Mouse (Mus musculus) heart, embryonic 13.5 days (tissue): Measurements from ENCODE around the gene Vps36. TPM values are rescaled to one million over a fixed set of nuclear protein-coding genes. Genes with fewer than 3 reads are reported as not detected.

ENCODE experiments used
- ATAC-seq: fragments of 200-750 bp; cut with Nextera tagmentation; 2 replicates; pipeline ENCODE4 v1.8.0; 2017; ENCODE audit warnings: moderate TSS enrichment; ENCODE audit not compliant: insufficient number of reproducible peaks, low FRiP score, low TSS enrichment; ENCODE audit errors: extremely low read depth
- H3K27ac ChIP-seq: fragments of 300-500 bp; sonication (generic); replicated peaks from 2 replicates; pipeline ENCODE4 v1.5.1; 2015; ENCODE audit warnings: moderate library complexity, mild to moderate bottlenecking, inconsistent platforms
- H3K27me3 ChIP-seq: fragments of 300-500 bp; sonication (generic); replicated peaks from 2 replicates; pipeline ENCODE4 v1.6.1; 2015; ENCODE audit warnings: mild to moderate bottlenecking, inconsistent platforms
- H3K36me3 ChIP-seq: fragments of 300-500 bp; sonication (generic); 2 replicates; pipeline ENCODE4 v1.6.1; 2015; ENCODE audit warnings: mild to moderate bottlenecking, inconsistent platforms
- H3K4me1 ChIP-seq: fragments of 300-500 bp; sonication (generic); 2 replicates; pipeline ENCODE4 v1.6.1; 2015; ENCODE audit warnings: inconsistent platforms
- H3K4me2 ChIP-seq: fragments of 300-500 bp; sonication (generic); 2 replicates; pipeline ENCODE4 v1.6.1; 2015; ENCODE audit warnings: inconsistent platforms, mild to moderate bottlenecking, moderate library complexity
- H3K4me3 ChIP-seq: fragments of 300-500 bp; sonication (generic); 2 replicates; pipeline ENCODE4 v1.5.1; 2015; ENCODE audit warnings: moderate library complexity, mild to moderate bottlenecking, inconsistent platforms
- H3K9ac ChIP-seq: fragments of 300-500 bp; sonication (generic); 2 replicates; pipeline ENCODE4 v1.6.1; 2015; ENCODE audit warnings: inconsistent platforms, mild to moderate bottlenecking, moderate library complexity
- H3K9me3 ChIP-seq: fragments of 300-500 bp; sonication (generic); 2 replicates; pipeline ENCODE4 v1.6.1; 2016; ENCODE audit warnings: inconsistent platforms
- WGBS: fragments of 180-500 bp; shearing (Covaris S2); methylation state at CpG from one replicate; pipeline ENCODE4 v1.1.7; 2015; ENCODE audit warnings: mixed read lengths; 5-methylcytosine and 5-hydroxymethylcytosine counted together
- polyA plus RNA-seq: library from polyadenylated mRNA; unstranded; fragments of >200 nt; fragmentation: Nextera tagmentation; extraction: Ambion mirVana; gene quantifications from 2 replicates; pipeline ENCODE4 v1.2.1, GENCODE M21; 2015

The Vps36 gene
- polyA plus RNA-seq, 1 experiment from 2014 or later, result 22.6 TPM

DNA sequence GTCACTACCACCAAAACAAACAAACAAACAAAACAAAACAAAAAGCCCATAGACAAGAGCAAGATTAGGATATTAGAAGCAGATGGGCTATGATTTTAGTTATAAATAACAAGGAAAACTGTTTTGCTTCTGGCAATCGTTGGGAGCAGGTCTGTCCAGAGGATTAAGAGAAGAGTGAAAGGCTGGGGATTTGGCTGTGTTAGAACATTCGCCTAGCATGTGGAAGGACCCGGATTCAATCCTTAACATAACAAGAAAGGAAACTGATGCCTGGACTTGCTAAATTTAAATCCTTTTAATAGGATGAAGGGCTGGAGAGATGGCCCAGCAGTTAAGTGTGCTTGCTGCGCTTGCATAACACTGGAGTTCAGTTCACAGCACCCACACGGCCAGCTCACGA, 71.7 kb downstream of the Vps36 start:
- ATAC-seq, result no peak
- H3K4me2 ChIP-seq, result no peak overlapping the region
- no peak overlapping the region for H3K4me3 ChIP-seq
- H3K27me3 ChIP-seq, result no peaks in the 10 kb centered on the region
- no peak overlapping the region for H3K27ac ChIP-seq
- H3K9ac ChIP-seq, result no peak overlapping the region
- WGBS, result 73% methylated on average over 6 of the region's 6 CpGs
- no peaks in the 10 kb centered on the region for H3K9me3 ChIP-seq
- H3K4me1 ChIP-seq, result peaks cover 6% of the 10 kb centered on the region
- H3K36me3 ChIP-seq, result no peaks in the 10 kb centered on the region

GRCm38 (mm10) chr8:22264787-22265186, 72.2 kb downstream of the Vps36 start:
- no peak overlapping the region for H3K27ac ChIP-seq
- no peak overlapping the region for H3K4me2 ChIP-seq
- no peak for ATAC-seq
- no peak overlapping the region for H3K4me3 ChIP-seq
- no peaks in the 10 kb centered on the region for H3K36me3 ChIP-seq
- H3K9me3 ChIP-seq, result no peaks in the 10 kb centered on the region
- no peak overlapping the region for H3K9ac ChIP-seq
- no peaks in the 10 kb centered on the region for H3K27me3 ChIP-seq
- H3K4me1 ChIP-seq, result peaks cover 6% of the 10 kb centered on the region
- 79% methylated on average over 6 of the region's 6 CpGs for WGBS

GRCm38 (mm10) chr8:22265194-22265593, 72.6 kb downstream of the Vps36 start:
- WGBS, result 80% methylated on average over 1 of the region's 1 CpGs

GRCm38 (mm10) chr8:22266809-22267208, 74.2 kb downstream of the Vps36 start:
- no peaks in the 10 kb centered on the region for H3K27me3 ChIP-seq
- no peak overlapping the region for H3K9ac ChIP-seq
- WGBS, result 83% methylated on average over 3 of the region's 3 CpGs
- H3K9me3 ChIP-seq, result no peaks in the 10 kb centered on the region
- no peak overlapping the region for H3K27ac ChIP-seq
- H3K36me3 ChIP-seq, result no peaks in the 10 kb centered on the region
- H3K4me2 ChIP-seq, result no peak overlapping the region
- ATAC-seq, result no peak
- no peak overlapping the region for H3K4me3 ChIP-seq
- no peaks in the 10 kb centered on the region for H3K4me1 ChIP-seq

More at GRCm38 (mm10) chr8:22265194-22265593, 72.6 kb downstream of the Vps36 start:
- no peak for ATAC-seq
- H3K36me3 ChIP-seq, result no peaks in the 10 kb centered on the region
- H3K4me1 ChIP-seq, result peaks cover 5% of the 10 kb centered on the region
- H3K4me2 ChIP-seq, result no peak overlapping the region
- H3K4me3 ChIP-seq, result no peak overlapping the region
- H3K27ac ChIP-seq, result no peak overlapping the region
- H3K9me3 ChIP-seq, result no peaks in the 10 kb centered on the region
- H3K27me3 ChIP-seq, result no peaks in the 10 kb centered on the region
- no peak overlapping the region for H3K9ac ChIP-seq

Other genes with a start within 250 kb of the Vps36 start
- not detected in 2 replicates for gene Defb13, start 246.0 kb upstream of the Vps36 start, polyA plus RNA-seq
- not detected in 2 replicates for gene Fam90a1a, start 234.1 kb upstream of the Vps36 start, polyA plus RNA-seq
- gene Ccdc70, start 223.0 kb upstream of the Vps36 start, polyA plus RNA-seq, result not detected in 2 replicates
- gene Atp7b, start 132.5 kb upstream of the Vps36 start, polyA plus RNA-seq, result 1.4 and 1.8 TPM in 2 replicates
- gene Alg11, start 132.1 kb upstream of the Vps36 start, polyA plus RNA-seq, result 21.8 and 23.0 TPM in 2 replicates
- gene Nek5, start 67.8 kb upstream of the Vps36 start, polyA plus RNA-seq, result 0.14 and 0.44 TPM in 2 replicates
- gene Nek3, start 26.4 kb upstream of the Vps36 start, polyA plus RNA-seq, result 4.6 and 4.9 TPM in 2 replicates
- 31.6 and 33.3 TPM in 2 replicates for gene Ckap2, start 7.0 kb upstream of the Vps36 start, polyA plus RNA-seq
- 15.0 and 15.3 TPM in 2 replicates for gene Thsd1, start 34.5 kb downstream of the Vps36 start, polyA plus RNA-seq
- not detected in 2 replicates for gene Tpte, start 90.6 kb downstream of the Vps36 start, polyA plus RNA-seq
- 11.7 and 11.9 TPM in 2 replicates for gene Slc25a15, start 205.8 kb downstream of the Vps36 start, polyA plus RNA-seq
- 46.8 and 50.5 TPM in 2 replicates for gene Mrps31, start 218.6 kb downstream of the Vps36 start, polyA plus RNA-seq